Mouse (Mus musculus): ENCODE measurements around the gene Gm20388.

DNA sequence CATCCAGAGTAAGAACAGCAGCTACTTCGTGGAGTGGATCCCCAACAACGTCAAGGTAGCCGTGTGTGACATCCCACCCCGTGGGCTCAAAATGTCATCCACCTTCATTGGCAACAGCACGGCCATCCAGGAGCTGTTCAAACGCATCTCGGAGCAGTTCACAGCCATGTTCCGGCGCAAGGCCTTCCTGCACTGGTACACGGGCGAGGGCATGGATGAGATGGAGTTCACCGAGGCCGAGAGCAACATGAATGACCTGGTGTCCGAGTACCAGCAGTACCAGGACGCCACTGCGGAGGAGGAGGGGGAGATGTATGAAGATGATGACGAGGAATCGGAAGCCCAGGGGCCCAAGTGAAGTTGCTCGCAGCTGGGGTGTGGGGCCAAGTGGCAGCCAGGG, 3510.7 kb downstream of the Gm20388 start:
- TF ChIP-seq CTCF (IDR thresholded peaks at IDR 0.05; ENCODE audit: low read depth, low read length) = no peak
- no peak for TF ChIP-seq POLR2A (IDR thresholded peaks at IDR 0.05; ENCODE audit: insufficient read depth, low read length)
- TF ChIP-seq EP300 (IDR thresholded peaks at IDR 0.05; ENCODE audit: insufficient read depth, low read depth, low read length) = no peak

Data from ES-Bruce4 (cell line).